Mouse (Mus musculus): ENCODE measurements at regions not wholly inside any gene's neighbourhood (a gene's known extent, or its start where the extent isn't known, plus 50 kb on each side); places are given as distances from the start of the nearest gene placed in this dataset.

DNA sequence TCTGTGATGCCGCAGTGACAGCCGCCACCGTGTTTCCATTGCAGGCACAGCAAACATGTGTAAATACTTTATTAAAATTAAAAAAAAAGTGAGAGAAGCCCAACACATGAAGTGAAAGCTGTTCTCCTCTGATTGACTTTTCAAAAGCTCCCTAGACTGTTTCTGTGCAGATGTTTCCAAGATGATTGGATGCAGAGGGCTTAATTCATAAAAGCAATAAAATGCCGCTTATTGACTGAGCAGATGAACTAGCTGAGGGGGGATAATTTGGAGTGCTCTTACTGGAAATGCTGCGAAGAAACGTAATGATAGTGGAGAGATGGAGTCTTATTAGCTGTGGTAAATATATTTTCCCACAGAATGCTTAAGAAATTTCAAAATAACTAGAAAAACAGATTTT is 170.4 kb downstream of the Rnf144a start:
- DNase-seq (ENCODE audit: inconsistent age in 2 of 2, low spot score in 1 of 2) = no peak

DNA sequence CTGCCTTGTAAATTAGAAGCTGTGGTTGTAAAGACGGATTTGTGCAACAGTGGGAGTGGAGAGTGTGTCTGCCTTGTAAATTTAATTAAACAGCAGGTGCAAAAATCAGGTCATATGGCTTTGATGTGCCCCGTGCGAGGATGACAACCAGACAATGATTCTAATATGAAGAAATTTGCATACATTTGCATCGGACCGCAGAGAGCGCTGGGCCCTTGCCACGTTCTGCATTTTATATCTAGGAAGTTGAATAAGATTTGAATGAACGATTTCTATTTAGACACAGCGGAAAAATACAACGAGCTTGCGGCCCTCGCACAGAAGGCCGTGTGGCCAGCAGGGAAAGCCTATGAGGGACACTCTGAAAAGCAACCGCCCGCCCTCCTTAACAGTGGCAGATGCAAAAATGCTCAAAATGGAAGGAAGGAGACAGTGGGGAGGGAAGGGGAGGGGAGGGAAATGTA is 187.5 kb downstream of the Rnf144a start:
- DNase-seq (ENCODE audit: inconsistent age in 2 of 2, low spot score in 1 of 2) = no peak

DNA sequence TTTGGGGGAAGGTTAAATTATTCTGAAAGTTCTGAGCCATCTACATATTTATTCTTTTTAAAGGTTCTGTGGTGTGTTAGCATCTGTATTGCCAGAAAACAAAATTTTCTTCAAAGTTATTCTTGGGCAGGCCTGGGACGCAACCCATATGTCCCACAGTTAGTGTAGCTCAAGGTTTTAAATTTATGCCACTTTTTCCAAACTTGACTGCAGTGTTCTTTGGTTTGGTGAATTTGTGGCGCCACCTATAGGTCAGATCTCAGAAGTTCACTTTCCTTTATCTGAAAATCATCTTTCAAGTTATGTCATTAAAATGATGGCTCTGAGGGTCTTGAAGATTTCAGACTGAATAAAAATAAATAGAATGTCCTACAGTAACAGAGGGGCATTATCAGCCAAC is 188.7 kb downstream of the Rnf144a start:
- peak; percentile 15 to 66 for DNase-seq (ENCODE audit: inconsistent age in 2 of 2, low spot score in 1 of 2)

DNA sequence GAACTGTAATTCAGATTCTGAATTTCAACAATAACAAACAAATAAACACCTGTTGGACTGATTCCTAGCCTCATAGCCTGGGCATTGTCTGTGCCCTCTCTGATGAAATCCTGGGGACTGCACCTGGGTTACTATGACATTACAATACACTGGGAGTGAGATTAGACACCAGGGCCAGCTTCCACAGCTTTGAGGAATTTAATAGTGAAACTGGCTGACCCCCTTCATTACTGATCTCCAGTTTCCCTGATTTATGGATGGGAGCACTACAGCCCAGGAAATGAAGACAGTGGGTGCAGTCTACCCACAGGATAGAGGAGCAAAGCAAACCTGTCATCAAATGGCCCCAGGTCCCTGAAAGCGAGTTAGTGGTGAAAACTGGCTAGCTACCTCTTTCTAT is 202.6 kb downstream of the Rnf144a start:
- DNase-seq (ENCODE audit: inconsistent age in 2 of 2, low spot score in 1 of 2) = no peak

DNA sequence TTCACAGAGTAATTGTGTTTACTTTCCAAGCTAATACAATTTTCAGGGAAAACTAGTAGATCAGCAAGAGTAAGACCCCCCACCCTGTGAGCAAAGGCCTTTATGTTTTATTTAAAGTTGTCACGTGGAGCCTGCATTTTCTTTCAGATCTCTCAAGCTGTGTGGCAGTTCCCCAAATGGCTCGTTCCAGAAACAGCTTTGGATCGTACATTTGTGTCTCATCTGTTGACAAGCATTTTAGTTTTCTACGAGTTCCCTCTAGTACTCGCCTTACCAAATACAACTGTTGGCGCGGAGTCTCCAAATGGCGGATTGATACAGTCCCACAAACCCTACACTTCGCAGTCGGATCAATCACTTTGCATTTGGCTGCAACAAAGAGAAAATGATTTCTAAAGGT is 203.6 kb downstream of the Rnf144a start:
- DNase-seq (ENCODE audit: inconsistent age in 2 of 2, low spot score in 1 of 2) = no peak

DNA sequence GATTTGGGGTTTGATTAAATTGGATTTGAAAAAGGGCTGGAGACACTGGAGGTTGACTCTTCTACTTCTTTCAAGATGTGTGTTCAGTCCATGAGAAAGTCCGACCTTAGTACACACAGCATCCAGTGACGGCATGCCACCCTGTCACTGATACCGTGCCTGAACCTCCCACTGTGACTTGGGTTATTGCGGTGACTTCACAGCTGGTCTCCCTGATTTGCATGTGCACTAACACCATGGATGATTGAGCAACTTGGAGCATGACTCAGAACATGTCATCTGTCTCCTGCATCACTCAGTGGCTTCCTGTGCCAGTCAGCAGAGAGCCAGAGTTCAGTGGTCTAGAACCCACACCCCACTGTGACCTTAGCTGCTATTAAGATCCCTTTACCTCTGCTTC is 208.3 kb downstream of the Rnf144a start:
- no peak for DNase-seq (ENCODE audit: inconsistent age in 2 of 2, low spot score in 1 of 2)

DNA sequence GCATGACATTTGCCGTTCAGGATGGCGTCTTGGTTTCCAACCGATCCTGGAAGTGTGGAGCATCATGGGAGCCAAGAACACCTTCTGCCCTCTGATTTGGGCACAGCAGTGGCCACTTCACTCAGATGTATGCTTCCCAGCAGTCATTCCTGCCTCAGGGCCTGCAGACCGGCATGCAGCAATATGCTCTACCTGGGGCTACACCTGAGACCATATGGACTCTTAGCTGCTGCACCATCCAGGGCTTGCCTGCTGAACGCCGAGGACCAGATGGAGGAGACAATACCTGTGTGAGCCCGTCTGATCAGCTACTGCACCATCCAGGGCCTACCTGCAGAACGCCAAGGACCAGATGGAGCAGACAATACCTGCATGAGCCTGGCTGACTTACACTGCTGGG is 209.0 kb downstream of the Rnf144a start:
- DNase-seq (ENCODE audit: inconsistent age in 2 of 2, low spot score in 1 of 2) = no peak

DNA sequence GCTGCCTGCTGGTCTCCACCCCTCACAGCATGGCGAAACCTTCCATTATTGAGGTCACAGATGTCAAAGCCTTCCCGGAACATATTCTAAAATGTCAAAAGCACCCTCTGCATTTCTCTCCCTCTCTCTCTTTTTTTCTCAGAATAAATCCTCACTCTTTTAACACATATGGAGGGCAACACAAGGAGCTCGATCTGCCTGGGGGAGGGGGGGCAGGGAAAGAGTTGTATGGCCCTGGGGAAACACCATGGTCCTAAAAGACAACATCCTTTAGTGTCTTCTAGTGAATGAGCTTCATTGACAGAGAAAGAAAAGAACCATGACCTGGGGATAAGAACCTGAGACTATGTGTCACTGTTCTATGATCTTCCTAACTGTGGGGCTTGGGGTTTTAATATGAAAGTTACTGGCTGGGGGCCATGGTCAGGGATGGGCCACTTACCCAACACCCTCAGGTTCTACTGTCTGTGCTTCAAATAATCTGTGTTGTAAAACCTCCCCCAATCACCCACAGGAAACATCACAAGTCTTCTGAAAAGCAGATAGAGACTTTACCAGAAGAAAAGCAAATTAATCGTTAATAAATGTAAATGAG is 223.0 kb downstream of the Rnf144a start:
- DNase-seq (ENCODE audit: inconsistent age in 2 of 2, low spot score in 1 of 2) = no peak

DNA sequence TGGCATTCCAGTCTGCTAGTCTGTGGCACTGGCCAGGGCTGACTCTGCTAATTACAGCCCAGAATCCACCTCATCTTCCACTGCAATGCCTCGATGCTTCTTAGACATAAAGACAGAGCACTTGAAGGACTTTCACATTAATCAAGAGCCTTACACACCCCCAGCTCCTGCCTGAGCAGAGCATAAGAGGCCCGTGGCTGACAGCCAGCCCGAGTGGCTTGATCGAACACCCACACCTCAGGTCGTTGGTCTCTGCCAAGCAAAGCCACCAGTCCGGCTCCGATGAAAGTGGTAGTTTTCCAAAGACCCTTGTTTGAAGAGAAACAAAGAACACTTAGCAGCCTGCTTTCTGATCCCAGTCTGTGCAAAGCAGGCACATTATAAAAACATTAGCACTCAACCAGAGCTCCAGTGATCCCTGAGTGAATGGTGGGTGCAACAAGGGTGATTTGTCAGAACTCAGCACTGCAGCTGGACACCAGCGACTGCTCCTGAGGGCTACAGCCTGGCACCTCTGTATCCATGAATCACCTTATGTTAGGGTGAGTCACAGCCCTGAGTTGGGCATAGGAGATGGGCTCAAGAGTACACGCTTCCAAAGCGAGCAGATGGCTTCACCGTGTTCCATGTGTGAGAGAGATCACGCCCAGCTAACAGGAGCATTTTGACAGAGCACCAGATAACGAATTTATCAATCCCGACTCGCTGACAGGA is 223.6 kb downstream of the Rnf144a start:
- peak; percentile 37 to 51 for DNase-seq (ENCODE audit: inconsistent age in 2 of 2, low spot score in 1 of 2)

DNA sequence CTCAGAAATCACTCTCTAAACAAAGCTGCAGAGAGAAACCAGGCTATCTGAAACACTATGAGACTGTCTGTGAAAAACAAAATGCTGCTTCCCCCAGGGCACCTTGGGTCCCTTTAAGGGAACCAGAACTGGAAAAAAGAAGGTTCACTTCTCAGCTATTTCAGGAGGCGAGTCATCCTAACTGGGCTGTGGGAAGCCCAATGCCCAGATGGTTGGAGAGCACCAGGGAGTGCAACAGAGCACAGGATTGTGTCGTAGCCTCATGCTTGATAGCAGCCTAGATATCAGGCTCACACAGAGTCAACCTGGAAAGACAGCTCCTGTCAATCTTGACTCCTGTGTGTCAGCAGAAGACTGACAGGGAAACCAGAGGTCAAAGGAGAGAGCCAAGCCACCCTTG is 226.1 kb downstream of the Rnf144a start:
- no peak for DNase-seq (ENCODE audit: inconsistent age in 2 of 2, low spot score in 1 of 2)

DNA sequence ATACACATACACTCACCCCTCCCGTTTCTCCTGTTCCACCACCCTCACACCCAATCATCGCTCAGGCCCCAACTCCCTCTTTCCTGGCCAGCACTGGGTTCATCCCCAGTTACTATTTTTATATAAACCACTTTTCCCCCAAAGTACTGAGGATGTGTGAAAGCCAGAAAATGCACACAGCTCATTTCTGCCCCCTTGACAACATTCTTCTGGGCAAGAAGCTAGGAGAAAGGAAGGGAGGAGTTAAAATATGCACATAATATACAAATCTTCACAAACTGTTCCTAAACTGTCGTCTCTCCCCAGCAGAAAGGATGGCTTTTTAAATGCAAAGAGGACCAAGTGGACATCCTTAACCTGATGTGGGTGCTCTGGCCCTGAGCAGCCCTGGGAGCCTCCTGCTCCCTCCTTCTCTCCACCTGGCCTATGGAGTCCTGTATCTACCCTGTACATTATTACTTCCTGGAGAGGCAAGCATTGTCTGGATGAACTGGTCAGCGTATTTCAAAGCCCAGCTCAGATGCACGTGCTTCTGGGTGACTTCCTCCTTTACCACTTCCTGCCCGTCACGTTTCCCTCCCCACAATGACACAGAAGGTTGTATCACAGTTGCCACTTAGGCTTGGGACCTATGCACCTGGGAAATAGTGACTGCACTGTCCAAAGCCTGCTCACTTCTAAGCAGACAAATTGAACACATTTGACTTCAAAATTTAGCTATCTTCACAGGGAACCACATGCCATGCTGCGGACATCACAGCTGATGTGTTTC is 227.8 kb downstream of the Rnf144a start:
- no peak for DNase-seq (ENCODE audit: inconsistent age in 2 of 2, low spot score in 1 of 2)

DNA sequence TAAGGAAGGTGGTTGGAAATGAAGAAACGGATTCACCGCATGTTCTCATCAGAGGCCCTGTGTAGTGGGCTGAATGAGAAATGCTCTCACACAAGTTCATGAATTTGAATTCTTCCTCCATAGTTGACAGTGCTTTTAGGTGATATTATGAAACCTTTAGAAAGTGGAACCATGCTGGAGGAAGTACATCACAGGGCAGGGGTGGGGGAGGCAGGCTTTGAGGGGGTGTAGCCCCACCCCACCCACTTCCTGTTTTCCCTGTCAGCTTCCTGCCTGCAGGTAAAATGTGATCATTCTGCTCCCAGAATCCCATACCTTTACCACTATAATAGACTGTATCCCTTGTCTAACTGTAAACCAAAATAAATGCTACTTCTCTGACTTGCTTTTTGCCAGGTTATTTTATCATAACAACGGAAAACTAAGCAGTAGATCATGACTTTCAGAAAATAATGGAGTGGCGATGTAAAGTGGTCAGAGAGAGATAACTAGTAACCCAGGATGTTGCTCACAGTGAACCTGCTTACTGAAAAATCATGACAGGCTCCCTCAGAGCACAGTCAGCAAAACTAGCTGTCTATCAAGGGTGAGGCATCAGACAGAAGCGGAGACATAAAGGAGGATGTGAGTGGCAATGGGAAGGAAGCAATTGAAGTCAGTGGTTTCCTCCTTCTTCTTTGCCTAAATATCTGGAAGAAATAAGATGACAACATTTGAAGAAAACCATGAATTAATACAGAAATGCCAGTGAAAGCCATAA is 230.2 kb downstream of the Rnf144a start:
- no peak for DNase-seq (ENCODE audit: inconsistent age in 2 of 2, low spot score in 1 of 2)

DNA sequence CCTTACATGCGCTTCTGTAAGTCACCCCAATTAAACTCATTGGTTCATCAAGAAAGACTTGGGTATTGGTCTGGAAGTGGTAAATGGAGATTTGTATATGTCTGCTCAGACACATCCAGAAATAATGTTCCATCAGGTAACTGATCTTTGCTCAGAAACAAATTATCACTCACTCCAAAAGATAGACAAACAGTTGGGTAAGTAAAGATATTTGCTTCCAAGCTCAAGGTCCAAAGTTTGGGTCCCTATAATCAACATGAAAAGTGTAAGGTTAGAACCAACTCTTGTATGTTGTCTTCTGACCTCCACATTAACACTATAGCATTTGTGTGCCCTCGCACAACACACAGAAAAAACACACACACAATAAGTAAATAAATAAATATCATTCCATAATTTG is 232.0 kb downstream of the Rnf144a start:
- no peak for DNase-seq (ENCODE audit: inconsistent age in 2 of 2, low spot score in 1 of 2)

DNA sequence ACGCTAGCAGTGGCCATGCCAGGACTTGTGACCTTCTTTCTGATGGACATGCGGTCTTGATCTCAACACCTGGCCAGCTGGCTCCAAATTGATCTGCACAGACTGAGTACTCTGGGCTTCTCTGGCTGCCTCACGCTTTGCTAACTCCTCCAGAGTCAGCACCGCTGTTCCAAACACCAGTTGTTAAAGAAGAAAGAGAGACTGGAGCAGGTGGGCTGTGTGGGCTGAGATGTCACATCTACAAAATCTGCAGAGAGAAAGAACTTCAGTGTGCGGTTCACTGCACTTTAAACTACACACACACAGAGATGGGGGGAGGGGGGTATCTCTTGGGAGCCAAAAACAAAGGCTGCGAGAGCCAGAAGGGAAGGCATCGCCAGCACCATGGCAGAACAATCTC is 234.2 kb downstream of the Rnf144a start:
- DNase-seq (ENCODE audit: inconsistent age in 2 of 2, low spot score in 1 of 2) = no peak

DNA sequence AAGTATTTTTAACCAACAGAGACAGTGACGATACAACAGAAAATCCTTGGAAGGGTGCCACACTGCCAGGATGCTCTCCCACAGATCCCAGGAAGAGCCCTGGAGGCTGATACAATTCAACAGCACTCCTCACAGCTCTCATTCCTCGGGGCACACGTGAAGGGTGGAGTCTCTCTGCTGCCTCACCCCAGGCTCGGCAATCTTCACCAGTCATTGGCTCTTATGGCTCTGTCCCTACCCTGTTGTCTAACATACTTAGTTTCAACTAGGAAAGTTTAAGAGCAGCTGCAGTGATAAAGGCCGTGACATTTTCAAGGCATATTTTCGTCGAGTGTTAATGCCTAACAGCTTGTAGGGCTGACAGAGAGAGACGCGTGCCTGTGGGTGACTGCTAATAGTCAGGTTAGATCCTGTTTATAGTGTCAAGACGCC is 238.8 kb downstream of the Rnf144a start:
- DNase-seq (ENCODE audit: inconsistent age in 2 of 2, low spot score in 1 of 2) = no peak

DNA sequence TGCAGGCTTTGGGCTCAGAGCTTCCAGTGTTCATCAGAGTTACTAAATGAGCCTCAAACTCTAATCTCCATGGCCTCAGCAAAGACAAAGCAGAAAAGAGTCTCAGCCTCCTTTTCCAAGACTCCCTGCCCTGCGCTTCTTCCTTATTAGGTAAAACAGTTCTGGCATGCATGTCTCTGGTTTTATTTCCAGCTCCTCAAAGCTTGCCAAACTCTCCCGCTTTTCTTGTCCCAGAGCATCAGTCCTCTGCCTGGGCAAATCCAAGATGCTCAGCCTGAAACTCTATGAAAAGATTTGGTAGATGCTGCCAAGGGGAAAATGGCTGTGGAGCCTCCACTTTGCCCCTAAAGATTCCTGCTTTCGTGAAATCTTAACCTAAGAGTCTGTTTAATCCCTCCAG is 251.6 kb downstream of the Rnf144a start:
- DNase-seq (ENCODE audit: inconsistent age in 2 of 2, low spot score in 1 of 2) = no peak

DNA sequence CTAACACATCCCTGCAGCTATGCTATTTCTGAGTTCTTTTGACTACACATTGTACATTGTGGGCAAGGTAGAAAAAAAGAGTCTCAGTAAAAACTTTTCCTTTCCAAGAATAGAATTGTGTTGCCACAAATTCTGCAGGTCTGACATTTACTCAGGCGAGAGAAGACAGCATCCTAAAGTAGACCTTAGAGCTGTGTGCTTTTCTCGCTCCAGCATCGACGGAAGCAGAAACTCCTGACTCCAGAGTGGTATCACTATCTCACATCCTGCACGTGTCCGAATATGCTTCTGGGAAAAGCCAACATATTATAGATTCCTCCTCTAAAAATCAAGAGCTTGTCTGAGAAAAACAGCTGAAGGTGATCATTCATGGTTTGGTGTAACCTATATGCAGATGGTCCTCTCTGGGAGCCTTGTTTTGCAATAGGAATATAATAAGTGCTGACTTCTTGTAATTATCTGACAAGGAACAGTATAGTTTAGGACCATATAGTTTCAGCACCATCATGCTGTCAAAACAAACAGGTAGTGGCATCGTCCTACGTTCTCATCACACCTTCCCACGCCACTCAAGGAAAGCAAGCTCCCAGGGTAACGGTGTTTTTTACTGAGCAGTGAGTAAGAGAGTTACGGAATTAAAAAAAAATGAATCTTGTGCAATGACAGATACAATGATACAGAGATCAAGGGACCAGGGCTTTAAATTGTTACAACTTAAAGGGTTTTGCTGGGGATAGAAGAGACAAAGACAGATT is 254.0 kb downstream of the Rnf144a start:
- DNase-seq (ENCODE audit: inconsistent age in 2 of 2, low spot score in 1 of 2) = no peak

DNA sequence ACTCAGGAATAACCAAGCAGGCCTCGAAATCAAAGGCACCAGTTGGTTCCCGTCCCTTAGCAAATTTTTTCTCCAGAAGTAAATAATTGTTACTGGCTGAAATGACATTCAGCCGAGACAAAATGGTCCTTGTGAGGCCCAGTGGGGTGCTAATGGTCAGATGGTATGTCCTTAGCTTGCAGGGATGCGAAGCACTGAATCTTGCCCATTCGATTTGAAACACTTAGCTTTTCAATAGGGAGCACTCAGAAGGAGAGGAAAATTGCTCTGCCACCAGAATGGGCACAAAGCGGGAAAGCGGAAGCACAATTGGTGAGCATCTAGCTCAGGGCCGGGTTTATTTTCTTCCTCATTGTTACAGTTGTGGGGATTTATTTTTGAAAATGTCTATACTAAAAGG is 262.1 kb downstream of the Rnf144a start:
- DNase-seq (ENCODE audit: inconsistent age in 2 of 2, low spot score in 1 of 2) = no peak

DNA sequence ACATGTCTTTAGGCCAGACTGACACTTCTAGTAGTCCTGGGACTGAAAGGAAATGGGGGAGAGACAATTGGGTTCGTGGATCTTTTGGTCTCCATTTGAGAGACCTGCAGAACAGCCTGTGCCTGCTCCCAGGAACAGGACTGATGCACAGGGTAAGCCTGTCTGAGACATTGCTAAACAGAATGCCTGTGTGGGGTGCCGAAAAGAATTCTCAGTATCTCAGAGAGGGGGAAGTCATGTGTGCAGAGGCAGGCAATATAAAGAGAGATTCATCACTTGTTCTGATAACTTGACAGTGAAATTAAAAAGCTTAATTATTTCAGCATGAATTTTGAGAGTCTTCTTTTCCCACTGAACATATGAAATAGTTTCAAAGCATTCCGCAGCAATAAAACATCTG is 268.7 kb downstream of the Rnf144a start:
- no peak for DNase-seq (ENCODE audit: inconsistent age in 2 of 2, low spot score in 1 of 2)

DNA sequence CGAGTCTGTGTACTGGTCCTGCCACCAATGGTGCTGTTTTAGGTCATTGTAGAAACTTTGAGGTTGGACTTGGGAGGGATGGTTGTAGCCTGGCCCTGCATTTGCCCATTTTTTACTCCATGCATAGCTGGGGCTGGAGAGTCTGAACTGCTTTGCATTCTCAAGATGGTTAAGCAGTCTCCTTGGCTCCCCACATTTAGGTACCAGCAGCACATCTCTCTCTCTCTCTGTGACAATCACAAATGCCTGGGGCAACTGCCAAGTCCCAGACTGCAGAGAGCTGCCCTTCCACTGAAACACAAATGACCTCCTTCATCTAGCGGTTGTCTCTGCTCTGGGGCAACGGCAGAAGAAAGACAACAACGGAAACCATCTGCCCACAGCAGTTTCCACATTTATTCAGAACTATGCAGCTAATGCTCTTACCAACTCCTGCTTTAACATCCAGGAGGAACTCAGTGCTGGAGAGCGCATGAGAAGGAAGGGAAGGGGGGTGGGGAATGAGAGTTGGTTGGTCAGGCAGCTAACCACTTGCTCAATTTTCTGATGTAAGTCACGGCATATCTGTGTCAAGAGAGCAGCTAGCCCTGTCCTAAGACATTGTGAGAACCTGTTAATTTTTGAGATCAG is 269.9 kb downstream of the Rnf144a start:
- DNase-seq (ENCODE audit: inconsistent age in 2 of 2, low spot score in 1 of 2) = no peak
